Mouse (Mus musculus) CD4-positive, CD25-positive, alpha-beta regulatory T cell, adult 4 months (primary cell): ENCODE measurements at regions not wholly inside any gene's neighbourhood (a gene's known extent, or its start where the extent isn't known, plus 50 kb on each side); places are given as distances from the start of the nearest gene placed in this dataset.

Source experiments
- ATAC-seq: one replicate; pipeline ENCODE4 v1.8.0; 2017

DNA sequence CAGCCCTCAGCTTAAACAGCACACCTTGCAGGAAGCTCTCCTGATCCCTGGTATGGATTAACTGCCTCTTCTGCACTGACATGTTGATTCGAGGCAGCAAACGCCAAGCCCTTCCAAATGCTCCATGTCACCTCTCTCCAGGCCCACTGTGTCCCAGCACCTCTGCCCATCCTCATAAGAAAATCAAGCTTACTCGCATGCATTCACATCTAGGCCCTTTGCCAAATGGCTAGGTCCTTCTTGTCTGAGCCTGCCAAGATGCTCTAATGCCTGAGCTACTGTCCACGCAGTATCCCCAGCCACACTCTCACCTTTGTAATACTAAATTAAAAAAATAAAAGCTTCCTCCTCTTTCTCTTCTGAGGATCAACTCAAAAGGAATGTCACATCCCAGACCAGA lies 588.7 kb upstream of the Cdh11 start:
- no peak for ATAC-seq

DNA sequence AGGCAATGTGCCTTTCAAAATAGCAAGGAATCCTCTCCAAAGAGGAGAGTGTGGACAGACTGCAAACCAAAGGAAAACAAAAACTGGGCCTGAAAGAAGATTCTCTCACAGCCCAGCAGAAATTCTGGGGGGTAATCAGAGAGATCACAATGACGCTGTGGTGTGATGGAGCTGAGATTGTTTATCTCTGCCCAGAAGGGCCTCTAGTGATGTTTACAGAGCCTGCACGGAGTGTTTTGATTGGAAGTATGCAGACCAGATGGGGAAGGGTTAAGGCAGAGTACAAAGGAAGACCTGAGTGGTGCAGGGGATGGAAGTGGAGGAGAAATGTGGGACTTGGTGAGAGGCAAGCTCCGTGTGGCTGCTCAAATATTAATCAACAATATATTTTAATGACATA lies 593.1 kb upstream of the Cdh11 start:
- no peak for ATAC-seq

DNA sequence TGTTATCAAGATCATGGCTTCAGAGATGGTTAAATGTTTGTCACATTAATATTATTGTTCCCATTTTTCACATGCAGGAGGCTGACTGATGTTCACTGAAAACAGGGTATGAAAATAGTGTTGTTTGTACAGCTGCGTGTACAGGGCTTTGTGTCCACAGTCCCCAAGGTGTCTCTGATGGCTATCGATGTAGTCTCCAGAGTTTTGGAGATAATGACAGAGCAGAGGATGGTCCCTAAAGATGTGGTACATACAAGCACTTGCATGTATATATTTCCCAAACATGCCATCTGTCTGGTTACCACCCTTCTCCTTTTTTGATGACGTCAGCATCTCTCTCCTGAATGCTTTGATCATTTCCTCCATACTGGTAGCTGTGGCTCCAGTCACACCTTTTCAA lies 596.1 kb upstream of the Cdh11 start:
- ATAC-seq = no peak

DNA sequence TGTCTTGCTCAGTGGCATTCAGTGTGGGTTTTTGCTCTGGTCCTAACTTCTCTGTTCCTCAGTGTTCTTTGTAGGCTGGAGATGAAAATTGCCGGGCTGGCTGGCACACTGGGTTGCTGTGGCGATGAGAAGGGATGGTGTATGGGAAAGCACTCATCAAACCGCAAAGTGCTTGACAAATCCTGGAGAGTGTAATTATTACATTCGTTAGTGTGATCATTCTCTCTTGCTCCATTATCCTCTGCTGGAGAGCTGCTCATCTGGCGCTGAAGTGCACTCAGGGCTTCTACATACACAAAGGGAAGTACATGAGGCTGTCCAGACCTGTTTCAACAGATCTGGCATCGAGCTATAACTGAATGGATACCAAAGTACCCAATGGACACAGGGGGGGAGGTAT lies 605.9 kb upstream of the Cdh11 start:
- no peak for ATAC-seq

DNA sequence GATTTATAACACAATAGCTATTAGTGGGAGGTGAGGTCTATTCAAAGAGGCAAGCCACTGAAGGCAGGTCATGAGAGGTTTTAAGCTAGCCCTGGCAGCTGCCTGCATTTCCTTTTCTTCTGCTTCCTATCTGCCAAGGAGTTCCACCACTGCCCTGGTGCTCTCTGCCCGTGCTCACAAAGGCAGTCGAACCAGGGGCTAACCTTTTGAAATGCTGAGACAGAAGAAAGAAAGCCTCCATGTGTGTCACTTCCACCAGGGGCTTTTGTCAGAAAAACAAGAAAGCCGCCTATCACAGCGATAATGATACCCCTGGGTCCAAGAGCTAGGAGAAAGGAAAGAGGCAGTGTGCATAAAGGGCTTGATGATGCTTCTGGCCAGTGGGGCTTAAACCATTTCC lies 609.9 kb upstream of the Cdh11 start:
- no peak for ATAC-seq

DNA sequence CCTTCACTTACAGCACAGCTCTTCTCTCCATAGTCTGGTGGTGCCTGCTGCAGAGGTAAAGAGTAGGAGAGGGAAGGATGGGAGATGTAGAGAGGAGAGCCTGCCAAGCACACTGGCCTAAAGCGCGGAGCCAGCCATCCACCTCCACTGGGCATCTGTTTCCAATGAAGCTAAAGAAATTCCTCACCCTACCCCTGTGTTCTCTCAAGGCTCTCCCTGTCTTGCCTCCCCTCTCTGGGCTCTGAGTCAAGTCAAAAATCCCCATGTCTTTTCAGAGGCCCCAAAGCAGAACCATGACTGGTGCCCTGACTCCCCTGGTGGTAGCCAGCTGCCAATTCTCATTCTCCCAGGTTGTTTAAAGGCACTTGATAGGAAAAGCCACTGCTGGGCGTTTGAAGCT lies 612.7 kb upstream of the Cdh11 start:
- ATAC-seq = no peak

DNA sequence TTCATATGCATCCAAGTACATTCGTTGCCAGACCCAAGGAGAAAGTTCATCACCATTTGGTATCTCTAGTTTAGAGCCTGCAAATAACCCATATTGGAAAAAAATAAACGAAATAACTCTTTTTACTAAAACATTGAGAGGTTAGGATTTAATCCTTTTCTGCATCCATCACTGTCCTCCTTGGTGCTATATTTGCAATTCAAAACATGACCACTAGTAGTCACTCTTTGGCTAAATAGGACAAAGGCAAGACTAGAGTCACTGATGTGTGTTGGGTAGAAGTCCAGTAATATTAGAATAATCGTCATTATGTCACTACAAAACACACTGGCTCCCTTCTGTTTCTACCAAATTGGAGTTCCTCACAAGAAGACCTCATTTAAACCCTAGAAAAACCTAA lies 614.0 kb upstream of the Cdh11 start:
- ATAC-seq = no peak

DNA sequence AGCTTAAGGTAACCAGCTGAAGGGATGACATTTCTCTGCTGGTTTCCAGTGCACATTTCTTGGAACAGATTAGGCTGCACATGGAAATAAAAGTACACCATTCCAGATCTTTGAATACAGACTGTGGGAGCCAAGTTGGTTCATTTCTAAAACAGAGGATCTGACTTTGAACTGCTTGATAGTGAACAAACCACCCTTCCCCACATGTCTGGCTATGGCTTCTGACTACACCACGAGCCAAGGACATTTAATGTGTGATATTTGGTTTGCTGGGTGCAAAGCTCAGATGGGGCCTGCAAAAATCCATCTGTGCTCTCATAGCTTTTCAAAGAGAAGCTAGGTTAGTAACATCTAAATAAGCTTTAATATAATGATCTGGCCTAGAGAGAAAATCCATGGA lies 614.7 kb upstream of the Cdh11 start:
- no peak for ATAC-seq

DNA sequence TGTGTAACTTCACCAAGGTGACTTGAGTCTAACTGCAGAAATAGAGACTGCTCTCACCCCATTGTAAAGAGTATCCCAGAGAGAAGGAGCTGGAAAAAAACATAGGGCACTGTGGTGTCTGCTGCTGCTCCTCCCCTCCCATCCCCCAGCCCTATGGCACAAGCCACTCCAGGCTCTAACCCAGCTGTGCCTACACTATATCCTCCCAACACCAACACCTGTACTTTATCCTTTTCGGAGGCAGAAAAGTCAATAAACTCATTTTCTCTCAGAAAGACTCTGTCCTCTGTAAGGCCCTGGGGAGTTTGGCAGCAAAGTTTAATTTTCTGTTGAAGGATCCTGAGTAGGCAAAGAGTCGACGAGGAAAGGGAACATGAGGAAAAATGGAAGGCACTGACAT lies 617.3 kb upstream of the Cdh11 start:
- ATAC-seq = no peak

DNA sequence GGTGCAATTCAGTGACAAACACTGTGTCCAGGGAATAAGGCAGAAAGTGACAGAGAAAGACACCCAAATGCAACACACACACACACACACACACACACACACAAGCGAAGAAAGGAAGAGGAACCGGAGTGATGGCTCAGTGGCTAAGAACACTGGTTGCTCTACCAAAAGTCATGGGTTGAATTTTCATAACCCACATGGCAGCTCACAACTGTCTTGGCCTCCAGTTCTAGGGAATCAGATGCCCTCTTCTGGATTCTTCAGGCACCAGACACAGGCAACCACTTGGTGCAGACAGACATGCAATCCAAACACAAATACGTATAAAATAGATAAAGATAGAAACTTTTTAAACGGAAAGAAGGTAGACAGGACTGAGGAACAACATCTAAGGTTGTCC lies 618.4 kb upstream of the Cdh11 start:
- ATAC-seq = no peak

DNA sequence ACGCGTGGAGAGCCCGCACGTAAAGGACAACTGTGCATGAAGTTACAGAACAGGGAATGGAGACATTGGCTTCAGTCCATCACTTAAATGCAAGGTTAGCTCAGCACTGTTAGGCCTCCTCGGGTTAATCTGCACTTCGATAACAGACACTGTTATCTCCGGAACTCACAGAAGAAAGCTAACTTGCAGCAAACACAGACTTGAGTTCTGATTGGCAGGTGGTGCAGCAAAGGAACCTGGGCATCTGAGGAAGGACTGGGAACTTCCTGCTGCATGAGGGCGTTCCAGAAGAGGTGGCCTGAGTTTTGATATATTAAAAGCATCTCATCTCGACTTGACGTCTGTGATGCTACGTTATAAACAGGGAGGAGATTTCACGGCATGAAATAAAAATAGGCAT lies 620.3 kb upstream of the Cdh11 start:
- no peak for ATAC-seq

DNA sequence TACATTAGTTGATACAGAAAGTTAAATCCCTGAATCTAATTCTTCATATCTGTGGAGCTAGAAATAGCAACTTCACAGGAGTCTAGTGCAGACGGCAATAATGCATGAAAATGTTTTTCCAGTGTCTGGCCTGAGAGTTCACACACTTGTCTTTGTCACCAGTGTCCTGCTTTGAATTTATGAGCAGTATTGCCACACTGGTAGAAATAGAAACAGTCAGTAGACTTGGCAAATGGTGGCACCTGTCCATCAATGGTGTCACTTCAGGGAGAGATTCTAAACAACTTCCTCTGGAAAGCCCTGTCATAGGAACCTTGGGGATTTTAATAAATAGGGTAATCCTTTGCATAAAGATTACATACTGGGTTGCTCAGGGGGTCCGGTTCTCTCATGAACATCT lies 621.5 kb upstream of the Cdh11 start:
- ATAC-seq = no peak

DNA sequence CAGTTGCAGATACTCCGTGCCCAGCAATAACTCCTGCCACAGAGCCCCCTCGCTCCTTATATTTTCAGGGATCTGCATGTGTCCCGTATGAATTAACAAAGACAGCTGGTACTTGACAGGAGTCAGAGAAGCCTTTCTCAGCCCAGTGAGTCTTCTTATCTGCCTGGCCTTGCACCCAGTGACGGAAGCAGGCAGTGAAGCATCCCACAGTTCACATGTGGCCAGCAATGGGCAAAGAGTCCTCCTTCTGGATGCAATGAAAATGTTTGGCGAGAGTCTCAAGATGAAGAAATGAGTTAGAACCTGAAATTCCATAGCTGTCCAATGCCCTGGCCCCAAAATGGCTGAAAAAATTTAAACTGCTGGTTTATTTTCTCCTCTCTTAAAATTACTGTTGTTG lies 622.2 kb upstream of the Cdh11 start:
- ATAC-seq = no peak

DNA sequence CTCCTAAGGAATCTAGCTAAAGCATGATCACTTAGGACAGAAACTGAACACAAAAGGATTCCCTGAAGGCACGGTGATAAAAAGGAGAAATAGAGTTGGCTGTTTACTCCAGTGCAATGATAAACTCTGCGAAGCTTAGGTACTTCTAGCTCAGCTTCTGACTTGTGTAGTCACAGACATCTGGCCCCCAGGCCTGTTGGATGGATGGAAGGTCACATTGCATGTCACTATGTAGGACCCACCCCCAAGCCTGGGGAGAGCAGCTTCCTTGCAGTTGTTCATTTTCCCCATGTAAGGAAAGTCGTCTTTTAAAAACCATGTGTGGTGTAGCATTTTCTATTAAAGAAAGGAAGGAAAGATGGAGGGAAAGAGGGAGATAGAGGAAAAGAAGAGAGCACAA lies 623.0 kb upstream of the Cdh11 start:
- ATAC-seq = no peak

DNA sequence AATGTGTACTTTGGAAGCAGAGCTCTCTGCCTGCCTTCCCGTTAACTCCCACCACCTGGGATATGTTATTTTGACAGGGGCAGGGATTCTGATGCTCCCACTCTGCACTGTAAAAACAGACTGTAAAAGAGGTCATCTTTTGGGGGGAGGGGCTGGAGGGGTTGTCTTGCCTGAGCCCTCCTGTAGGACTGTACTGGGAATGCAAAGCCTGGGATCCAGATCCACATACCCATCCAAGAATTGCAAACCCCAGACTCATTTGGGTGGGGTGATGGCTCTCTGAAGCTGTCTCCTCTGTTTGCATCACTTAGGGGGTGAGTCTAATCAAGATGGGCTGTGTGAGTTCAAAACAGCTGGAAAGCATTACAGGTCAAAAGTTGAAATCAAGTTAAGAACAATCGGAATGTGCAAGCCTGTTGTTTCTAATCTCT lies 623.7 kb upstream of the Cdh11 start:
- no peak for ATAC-seq

DNA sequence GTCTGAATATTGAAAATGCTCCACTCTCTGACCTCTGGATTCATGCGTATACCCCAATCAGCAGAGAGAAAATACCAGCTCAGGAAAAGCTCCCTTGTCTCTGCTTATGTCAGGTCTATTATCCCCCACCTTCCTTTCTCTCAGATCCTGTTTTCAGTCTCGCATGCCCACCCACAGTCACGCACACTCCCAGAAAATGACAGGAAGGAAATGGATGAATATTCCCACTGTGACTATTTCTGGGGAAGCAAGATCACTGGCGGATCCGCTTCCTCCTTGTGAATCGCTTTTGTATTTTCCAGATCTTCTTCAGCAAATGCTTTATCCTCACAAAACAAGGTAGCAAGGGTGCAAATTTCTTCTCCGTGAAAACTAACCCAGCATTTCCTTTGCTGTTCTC lies 627.3 kb upstream of the Cdh11 start:
- no peak for ATAC-seq

DNA sequence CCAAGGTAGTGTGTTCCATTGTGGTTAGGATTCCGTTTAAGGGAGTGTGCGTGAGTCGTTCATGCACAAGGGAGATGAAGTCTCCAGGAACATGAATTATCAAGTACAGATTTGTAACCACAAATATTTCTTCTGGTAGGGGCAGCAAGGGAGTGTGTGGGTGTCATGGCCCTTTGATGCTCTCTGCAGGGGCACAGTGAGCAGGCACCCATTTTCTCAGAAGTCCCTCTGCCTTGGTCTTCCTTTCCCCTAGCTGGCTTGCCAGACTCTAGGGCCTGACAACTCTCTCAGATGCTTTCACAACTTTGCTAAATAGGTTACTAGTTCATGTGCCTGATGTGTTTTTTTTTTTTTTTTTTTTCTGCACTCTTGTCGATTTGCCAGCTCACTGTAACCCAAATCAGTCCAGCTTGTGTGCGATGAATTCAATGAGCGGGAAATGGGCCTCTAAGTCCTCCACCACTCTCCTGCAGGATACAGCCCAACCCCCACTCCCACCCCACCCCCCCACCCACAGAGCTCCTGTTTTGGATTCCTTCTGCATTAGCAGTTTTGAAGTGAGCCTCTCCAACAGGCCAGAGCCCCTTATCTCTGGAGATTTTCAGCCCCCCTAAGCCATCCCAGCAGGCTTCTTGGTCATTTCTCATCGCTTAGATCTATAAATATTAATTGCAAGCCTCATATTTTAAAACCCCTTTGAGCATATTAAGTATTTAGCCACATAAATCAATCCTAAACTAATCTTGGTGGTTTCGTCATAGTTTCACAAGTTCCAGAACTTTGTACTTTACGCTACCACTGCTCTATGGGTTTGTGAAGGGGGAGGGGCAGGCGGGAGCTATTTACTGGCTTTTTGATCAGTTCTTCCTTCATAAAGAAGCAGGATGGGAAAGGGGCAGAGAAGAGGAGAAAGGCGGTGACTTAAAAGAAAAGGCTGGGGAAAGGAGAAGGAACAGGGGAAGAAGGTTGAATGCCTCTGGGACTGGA lies 628.4 kb upstream of the Cdh11 start:
- ATAC-seq = no peak

DNA sequence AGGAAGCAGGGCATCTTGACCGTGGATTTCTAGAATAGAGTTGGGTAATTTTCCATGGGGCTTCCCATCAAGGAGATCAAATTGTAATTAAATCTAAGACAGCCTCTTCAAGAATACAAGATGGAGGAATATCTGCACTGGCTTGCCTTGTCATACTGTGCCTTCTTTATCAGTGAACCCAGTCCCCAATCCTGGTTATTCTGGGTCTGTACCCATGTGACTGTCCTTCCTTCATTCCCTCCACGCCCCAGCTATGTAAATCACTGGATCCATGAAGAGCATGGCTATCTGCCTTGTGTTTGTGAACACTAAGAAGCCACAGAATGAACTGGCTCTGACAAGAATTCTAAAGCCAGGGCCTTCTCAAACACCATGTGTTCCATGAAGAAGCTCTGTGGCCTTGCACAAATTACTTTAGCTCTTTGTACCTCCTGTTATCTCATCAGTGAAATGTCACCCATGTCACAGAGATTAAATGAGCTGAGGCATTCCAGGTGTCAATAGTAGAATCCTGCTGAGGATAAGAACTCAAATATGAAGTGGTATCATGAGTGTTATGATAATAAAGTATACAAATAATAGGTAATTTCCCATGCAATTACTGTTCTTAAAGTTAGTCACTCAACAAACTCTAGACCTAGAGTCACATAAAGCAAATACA lies 637.0 kb upstream of the Cdh11 start:
- no peak for ATAC-seq

DNA sequence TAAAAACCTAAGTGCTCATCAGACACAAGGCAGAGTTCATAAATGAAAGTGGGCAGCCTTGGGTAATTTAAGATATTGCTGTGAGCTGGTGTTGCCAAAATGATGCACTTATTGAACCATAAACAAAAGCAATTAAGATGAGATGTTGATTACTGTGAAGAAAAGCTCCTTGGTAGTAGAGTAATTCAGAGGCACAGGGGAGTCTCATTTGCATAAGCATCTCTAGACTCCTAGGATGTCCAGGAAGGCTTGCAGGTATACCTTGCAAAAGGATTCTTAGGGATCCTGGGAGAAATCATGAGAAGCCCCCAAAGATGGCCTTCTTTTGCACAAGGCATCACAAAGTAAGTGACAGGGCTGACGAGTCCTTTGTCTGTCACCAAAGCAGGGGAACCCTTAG lies 640.5 kb upstream of the Cdh11 start:
- ATAC-seq = no peak

DNA sequence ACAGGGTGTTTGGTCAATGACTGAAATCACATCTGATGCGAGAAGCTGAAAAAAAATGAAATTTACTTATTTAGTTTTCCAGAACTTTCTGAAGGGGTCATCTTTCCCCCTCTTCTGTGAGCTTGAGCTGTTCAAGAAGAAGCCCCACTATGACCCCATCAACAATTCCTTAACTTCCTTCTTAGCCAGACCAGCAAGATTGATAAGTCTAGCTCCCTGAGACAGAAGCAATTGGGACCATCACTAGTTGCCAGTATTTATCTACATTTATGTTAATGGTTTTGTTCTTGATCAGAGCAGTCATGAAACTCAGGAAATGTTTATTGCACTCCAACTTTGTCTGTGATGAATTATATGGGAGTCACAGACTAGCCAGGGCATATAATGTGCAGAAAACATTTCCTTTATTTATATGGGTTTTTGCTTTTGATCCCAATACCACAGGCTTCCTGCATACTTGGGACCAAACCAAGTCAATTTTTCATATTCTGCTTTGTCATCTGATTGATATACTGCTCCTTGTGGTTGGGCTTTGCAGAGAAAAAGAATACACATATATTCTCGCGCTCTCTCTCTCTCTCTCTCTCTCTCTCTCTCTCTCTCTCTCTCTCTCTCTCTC lies 645.5 kb upstream of the Cdh11 start:
- no peak for ATAC-seq

DNA sequence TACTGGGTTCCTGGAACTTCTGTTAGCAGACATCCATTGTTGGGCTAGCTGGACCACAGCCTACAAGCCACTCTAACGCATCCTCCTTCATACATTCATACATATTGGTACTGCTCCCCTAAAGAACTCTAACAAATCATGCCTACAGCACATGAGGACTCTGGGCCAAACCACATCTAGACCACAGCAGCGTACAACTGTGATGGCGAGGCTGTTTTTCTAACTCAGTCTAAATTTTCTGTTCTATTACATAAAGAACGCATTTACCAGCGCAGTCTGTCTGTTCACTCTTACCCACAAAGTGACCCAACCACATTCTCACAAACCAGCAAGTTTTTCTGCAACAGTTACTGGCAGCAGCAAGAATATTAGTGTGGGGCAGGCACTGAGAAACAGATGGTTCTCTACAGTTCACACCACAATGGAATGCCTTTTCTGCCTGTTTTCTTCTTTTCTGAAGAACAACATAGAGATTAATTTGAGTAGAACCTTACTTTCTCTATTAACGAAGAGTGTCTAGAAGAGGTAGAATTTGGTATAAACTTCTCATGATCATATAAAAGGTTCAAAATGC lies 648.2 kb upstream of the Cdh11 start:
- ATAC-seq = no peak

DNA sequence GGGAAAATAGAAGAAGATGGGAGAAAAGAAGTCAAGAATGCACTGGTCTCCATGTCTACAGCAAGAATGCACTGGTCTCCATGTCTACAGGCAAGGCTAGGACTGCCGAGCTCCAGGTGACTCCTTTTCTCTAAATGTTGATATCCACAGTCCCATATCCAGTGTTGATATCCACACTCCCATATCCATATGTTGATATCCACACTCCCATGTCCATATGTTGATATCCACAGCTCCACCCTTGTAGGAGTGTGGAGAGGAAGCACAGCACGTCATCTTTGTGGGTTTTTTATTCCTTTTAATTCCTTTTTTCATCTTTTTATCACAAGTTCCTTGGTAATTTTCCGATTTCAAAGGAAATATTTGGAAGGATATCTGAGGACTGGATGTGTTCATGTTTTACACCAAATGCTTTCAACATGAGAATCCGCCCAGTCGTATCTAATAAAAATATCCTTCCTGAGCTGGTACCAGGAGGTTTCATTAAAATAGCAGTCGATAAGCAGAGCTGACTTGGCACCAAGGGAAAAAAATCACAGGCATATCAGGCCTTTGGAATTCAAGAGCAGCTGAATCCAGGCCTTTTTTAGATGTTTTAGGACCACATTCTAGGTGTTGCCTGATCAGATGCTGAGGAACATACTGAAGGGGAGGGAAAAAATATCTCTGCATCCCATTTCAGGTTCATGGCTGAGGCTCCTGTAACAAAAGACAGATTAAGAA lies 653.7 kb upstream of the Cdh11 start:
- ATAC-seq = no peak

DNA sequence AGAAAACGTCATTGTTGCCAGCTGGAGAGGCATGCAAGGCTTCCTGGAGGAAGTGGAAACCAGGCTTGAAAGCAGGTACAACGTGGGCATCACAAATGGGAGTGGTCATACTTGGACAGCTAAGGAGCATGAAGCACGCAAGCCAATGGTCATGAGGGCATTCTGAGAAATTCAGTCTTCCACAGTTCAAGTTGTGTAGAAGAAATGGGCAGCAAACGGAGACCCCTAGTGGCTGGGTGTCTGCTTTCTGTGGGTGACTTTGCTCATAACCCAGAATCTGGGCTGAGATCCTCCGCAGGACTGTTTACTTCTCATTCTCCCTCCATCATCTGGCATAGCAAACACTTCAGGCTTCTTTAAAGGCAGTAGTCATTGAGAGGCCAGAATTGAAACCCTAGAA lies 655.7 kb upstream of the Cdh11 start:
- ATAC-seq = no peak
